Mouse (Mus musculus) granulocyte monocyte progenitor cell, adult 5-6 weeks (primary cell): ENCODE data around the gene Jmjd6. TPM values are rescaled to one million over a fixed set of nuclear protein-coding genes. Genes with fewer than 3 reads are reported as not detected.
"Not testable (repeated sequence)": the region's sequence is repeated elsewhere in the genome, so short reads cannot be mapped to it uniquely, and the experiment has no call there.

Source experiments
- ATAC-seq: replicated peaks from 2 replicates; pipeline ENCODE4 v1.8.0; 2016; ENCODE audit warnings: mild to moderate bottlenecking, moderate TSS enrichment, inconsistent platforms; ENCODE audit not compliant: poor library complexity, severe bottlenecking
- total RNA-seq, 2 experiments: library from RNA; stranded (forward) in 1 of 2; stranded (reverse) in 1 of 2; fragments of 200-712, 200-1000 nt in 1 of 2; fragments of >200 nt in 1 of 2; fragmentation: Nextera tagmentation in 1 of 2; gene quantifications; 2 replicates each; pipeline ENCODE4 v1.2.3; 2014 to 2017

Gene Jmjd6
- total RNA-seq, 2 experiments from 2014 or later, result 37.0 to 45.4 TPM

DNA sequence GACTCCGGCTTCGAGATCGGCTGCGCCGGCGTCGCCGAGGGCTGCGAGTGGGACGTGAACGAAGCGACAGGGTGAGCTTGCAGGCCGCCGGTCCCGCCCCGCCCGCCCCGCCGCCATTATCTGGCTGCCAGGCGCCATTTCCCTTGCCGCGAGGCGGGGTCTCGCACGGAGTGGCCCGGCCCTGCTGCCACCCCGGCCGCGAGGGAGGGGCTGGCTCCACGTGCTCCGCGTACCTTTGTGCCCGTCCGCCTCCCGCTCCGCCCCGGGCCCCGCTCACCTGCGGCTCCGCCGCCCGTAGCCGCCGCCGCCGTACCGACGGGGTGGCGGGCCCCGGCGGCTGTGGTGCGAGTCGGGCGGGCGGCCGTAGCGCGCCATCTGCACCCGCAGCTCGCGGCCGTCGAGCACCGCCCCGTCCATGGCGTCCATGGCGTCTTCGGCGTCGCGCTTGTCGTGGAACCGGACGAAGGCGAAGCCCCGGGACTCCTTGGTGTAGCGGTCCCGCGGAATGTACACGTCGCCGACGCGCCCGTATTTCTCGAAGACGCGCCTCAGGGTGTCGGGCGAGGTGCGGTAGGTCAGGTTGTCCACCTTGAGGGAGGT is 9.1 kb upstream of the Jmjd6 start, which contains the start of gene Mfsd11:
Gene Mfsd11, plus strand, starts transcription at position 150 of the 600 bp plus-strand sequence.
- peak; percentile 13 for ATAC-seq

DNA sequence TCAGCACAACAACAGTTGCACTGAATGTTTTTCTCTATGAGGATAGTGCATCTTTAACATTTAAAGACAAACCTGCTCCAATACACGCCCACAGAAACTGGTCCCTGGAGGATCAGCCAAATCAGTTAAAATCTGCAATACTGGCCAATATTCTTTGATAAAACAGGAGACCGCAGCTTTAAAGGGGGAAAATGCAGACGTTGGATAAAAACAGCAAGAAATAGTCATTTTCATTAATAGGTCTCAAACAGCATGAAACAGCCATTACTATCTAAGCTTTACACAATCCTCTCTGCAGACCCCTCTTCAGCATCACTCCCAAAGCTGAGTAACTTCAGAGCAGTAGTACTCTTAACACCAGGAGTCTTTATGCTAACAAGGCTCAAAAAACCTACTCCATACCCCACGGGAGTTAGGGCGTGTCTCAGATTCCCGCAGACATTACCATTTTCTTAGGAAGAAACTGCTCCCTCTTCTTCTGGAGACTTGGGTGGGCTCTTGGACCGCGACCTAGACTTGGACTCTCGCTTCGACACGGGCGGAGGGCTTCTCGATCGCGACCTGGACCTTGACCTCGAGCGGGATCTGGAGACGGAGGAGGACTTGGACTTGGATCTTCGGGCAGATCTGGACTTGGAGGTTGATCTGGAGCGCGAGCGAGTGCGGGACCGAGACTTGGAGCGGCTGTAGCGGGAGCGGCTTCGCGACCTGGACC is 8.5 kb upstream of the Jmjd6 start:
- ATAC-seq, result no peak

GRCm38 (mm10) chr11:116850833-116851477 is 7.7 kb upstream of the Jmjd6 start:
- no peak for ATAC-seq

DNA sequence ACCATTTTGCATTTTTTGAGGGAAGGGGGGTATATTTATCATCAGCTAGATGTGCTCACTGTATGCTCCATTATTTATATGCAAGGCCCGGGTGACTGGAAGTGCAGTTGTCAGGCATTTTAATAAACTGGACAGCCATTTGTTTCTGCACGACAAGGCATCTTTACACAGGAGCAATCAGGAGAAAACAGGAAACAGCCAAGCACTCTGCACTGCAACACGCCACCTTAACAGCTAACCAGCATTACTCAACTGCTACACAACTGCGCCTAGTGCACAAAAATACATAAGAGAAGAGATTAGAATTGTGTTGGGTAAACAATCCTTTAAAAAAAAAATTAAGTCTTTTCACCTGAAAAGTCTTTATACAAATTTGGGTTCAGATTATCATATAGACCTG is 6.8 kb upstream of the Jmjd6 start:
- ATAC-seq, result no peak

GRCm38 (mm10) chr11:116849587-116849986 is 6.3 kb upstream of the Jmjd6 start:
- no peak for ATAC-seq

DNA sequence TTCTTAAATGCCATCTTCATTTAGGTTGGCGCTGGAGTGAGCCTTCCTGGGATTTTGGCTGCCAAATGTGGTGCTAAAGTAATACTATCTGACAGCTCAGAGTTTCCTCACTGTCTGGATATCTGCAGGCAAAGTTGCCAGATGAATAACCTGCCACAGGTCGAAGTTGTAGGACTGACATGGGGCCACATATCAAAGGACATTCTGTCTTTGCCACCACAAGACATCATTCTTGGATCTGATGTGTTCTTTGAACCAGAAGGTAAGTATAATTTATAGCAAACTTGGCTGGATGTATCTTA is 5.6 kb upstream of the Jmjd6 start:
- ATAC-seq, result not testable (repeated sequence)

- no peak for ATAC-seq
These were observed 5.0 kb upstream of the Jmjd6 start for GRCm38 (mm10) chr11:116848086-116848876.

DNA sequence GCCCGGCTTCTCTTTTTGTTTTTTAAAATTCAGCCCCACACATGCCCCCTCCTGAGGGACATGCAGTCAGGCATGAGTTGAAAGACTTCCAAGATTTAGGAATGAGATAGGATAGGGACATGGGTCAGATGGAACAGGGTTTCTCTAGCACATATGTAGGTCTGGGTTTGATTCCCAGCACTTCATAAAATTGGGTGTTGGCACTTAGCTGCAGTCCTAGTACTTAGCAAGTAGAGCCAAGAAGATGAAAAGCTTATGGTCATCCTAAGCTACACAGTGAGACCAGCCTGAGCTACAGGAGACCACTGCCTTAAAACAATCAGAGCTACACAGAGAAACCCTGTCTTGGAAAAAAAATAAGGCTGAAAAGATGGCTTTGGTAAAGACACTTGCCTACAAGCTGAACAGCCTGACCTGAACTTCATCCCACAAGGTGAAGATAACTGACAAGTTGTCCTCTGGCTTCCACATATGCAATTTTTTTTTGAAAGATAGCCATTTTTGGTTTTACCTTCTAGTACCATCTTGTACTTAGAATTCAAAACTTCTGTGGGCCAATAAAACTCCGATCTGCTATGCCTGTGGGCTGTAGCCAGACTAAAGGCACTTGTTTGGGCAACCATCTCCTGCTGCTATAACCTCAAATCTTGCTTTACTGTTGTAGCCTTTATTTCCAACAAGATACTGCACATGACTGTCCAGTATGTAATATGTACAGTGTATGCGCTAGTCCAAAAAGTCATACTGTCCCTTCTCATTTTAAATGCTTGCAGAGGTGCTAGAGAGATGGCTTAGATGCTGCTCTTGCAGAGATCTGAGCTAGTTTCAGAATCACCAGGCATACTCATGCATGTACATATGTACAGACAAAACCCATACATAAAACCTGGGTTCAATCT is 4.2 kb upstream of the Jmjd6 start:
- ATAC-seq, result no peak

GRCm38 (mm10) chr11:116846593-116847181 is 3.4 kb upstream of the Jmjd6 start:
- no peak for ATAC-seq

DNA sequence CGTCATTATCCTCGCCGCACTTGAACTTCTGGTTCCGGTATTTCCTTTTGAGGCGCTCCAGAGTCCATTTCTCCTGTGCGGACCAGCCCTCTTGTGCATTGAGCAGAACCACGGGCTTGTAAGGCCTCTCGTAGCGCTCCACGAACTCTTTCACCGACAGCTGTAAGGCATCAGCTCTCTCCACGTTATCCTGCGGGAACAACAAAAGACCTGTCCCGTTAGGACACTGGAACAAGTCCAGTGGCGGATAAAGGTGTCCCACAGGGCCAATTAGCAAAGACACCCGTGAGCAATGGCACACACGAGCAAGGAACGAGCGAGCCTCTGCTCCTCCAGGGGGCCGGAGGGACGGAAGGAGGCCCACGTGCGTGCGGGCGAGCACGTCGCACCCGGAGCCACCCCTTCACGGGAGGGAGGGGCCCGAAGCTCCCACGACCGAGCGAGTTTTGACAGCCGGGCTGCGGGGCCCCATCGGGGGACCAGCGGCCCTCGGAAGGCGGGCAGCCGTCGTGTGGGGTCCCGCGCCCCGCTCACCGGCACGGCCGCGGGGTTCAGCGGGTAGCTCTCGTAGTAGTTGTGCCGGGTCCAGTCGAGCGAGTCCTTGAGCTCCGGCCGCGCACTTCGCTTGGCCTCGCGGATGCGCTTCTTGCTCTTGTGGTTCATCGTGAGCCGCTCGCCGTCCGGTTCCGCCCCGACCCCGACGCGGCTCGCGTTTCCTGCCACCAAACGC is 553 bp downstream of the Jmjd6 start:
- ATAC-seq, result peak; percentile 31

GRCm38 (mm10) chr11:116840748-116841147 is 2.5 kb downstream of the Jmjd6 start:
- ATAC-seq, result no peak

DNA sequence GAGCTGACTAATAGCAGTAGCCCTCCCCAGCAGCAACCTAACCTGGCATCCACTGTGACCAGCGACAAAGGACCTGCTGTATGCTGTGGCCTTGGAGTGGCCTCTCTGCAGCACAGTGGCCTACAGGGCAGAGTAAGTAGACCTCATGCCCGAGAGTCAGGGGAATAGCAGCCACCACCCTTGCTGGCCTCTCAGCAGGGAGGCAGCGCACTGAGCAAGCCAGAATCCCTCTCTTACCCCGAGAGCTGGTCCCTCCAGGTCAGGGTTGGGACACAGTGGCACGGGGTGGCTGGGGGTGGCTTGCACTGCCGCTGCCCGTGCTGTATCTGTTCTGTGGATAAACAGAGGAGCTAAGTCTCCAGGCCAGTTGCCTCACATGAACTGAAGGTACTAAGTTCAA is 3.6 kb downstream of the Jmjd6 start:
- no peak for ATAC-seq

DNA sequence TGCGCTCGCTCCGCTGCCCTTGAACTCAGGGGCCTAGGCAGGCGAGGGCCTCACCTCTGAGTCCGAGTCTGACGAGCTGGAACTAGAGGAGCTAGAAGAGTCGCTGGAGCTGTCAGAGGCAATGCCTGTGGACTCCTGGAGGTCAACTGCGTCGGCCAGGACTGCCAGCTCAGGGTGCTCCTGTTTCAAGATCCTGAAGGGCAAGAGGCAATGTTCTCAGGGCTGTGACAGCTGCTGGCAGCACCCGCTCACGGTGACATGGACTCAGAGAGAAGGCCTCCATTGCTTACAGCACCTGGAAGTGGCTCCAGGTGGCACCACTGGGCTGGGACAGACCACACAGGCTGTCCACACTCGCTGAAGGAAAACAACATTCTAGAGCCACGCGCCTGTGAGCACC is 4.3 kb downstream of the Jmjd6 start:
- no peak for ATAC-seq

DNA sequence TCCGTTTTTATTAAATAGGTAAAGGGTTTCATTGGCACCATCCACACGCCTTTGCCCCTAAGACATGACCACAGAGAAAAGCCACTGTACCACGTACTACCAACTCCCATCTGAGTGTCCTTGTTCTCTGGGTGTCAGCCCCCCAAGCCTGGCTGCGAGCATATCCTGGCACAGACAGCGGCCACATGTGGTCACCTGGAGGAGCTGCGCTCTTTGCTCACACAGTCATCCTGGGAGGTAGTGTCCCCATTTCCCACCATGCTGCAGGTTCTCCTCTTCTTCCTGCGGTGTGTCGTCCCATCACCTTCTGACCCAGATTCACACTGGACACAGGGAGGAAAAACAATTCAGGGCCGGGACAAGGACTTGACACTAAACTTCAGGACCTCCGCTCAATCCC is 5.8 kb downstream of the Jmjd6 start:
- no peak for ATAC-seq

GRCm38 (mm10) chr11:116836283-116836682 is 7.0 kb downstream of the Jmjd6 start:
- peak; percentile 89 for ATAC-seq

DNA sequence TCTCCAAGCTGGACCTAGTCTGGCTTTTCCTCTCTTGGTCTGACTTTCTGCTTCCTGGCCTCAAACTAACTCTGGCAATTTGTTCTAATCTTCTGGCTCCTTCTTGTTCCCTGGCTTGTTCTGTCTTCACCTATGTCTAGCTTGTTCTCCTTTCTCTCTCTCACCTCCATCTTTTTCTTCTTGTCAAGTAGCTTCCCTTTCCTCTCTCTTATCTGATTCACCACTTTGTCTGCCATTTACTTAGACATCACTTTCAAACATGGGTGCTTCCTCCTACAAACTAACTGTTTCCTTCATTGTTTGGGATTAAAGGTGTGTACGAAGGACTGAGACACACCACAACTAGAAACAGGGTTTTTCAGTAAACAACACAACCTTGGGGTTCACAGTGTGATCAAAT is 8.3 kb downstream of the Jmjd6 start:
- no peak for ATAC-seq

- ATAC-seq, result no peak
These were observed 11.0 kb downstream of the Jmjd6 start for GRCm38 (mm10) chr11:116832172-116832685.

DNA sequence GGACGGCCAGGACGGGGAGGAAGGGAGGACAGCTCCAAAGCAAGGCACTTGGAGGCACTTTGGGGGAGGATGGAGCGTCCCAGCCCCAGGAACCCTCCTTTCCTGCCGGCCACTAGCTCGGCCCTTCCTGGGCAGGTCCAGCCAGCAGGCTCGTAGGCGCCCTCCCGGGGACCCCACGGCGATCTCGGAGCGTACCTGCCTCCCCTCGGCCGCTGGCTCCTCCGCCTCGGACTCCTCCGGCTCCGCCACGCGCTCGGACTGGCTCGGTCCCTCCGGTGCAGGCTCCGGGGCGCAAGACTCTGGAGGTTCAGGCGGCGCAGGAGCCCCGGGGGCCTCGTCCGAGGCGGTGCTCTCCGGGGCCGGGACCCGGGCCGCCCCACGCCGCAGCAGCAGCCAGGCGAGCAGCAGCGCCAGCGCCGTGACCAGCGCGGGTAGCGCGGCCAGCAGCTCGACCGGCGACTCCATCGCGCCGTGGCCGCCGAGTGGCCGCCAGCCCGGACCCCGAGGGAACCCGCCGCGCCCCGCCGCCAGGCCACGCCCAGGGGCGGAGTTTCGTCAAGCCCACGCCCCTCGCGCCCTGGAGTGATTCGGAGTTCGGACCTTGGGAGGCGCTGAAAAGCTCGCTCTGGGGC is 15.6 kb downstream of the Jmjd6 start, which contains the start of gene Mxra7:
Gene Mxra7, minus strand, starts transcription at position 513 of the 632 bp plus-strand sequence.
- ATAC-seq, result peak; percentile 77
